Mouse (Mus musculus): ENCODE results near the gene Thbs4. TPM values are rescaled to one million over a fixed set of nuclear protein-coding genes. Genes with fewer than 3 reads are reported as not detected.

Thbs4 gene
- polyA plus RNA-seq, 1 experiment: 0.26 TPM

DNA sequence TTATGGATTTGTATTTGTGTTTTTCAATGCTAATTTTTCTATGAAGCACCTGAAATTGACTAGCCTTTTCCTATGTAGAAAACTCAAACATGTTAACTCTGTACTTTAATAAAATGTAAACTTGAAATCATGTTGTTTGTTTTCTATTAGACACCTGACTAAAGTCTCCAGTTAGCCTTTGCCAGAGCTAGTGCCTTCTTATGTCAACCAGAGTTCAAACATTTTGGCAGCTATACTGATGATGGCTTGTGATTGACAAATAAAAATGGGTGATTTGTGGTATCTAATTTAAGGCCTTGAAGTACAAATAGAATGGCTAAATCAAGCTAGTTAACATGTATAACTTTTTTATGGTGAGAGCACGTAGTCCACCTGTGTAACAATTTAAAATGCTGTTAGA, 82.8 kb downstream of the Thbs4 start:
- DNase-seq: no peak
- Histone ChIP-seq H3K27ac (ENCODE audit: insufficient read depth, low read length) (no peak overlapping the region), H3K4me3 (replicated peaks; ENCODE audit: insufficient read depth, low read depth, low read length) (no peak overlapping the region), H3K27me3 (ENCODE audit: control insufficient read depth, insufficient read depth, low read length) (no peaks in the 10 kb centered on the region), H3K4me1 (ENCODE audit: control insufficient read depth, insufficient read depth, low read length) (no peaks in the 10 kb centered on the region)
- TF ChIP-seq CTCF (IDR thresholded peaks at IDR 0.05; ENCODE audit: borderline replicate concordance, insufficient read depth, low read depth, low read length) (no peak), POLR2A (IDR thresholded peaks at IDR 0.05; ENCODE audit: borderline replicate concordance, insufficient read depth, low read length) (no peak)
- WGBS: 94% methylated on average over 1 of the region's 1 CpGs

DNA sequence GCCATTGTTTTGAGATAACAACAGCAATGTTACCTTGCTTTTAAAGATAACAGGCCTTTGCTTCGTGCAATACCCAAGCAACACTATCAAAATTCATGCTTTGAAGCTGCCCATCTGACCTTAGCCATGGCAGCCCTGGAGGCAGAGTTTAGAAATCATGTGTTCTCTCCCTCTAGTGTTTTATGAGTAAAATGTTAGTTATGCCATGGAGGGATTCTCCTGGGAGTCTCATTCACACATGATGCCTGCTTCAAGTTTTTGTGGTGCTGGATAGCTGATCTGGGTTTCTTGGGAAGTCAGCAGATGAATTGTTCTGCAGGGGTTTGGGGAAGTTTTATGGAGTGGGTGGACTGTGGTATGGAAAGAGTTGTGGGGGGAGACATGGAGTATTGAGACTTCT, 84.3 kb downstream of the Thbs4 start:
- Histone ChIP-seq H3K4me1 (ENCODE audit: control insufficient read depth, insufficient read depth, low read length) (no peaks in the 10 kb centered on the region), H3K4me3 (replicated peaks; ENCODE audit: insufficient read depth, low read depth, low read length) (no peak overlapping the region), H3K27ac (ENCODE audit: insufficient read depth, low read length) (no peak overlapping the region), H3K27me3 (ENCODE audit: control insufficient read depth, insufficient read depth, low read length) (no peaks in the 10 kb centered on the region)
- no peak for DNase-seq
- no peak for TF ChIP-seq POLR2A (IDR thresholded peaks at IDR 0.05; ENCODE audit: borderline replicate concordance, insufficient read depth, low read length)
- no peak for TF ChIP-seq CTCF (IDR thresholded peaks at IDR 0.05; ENCODE audit: borderline replicate concordance, insufficient read depth, low read depth, low read length)
- WGBS: 93% methylated on average over 1 of the region's 1 CpGs

DNA sequence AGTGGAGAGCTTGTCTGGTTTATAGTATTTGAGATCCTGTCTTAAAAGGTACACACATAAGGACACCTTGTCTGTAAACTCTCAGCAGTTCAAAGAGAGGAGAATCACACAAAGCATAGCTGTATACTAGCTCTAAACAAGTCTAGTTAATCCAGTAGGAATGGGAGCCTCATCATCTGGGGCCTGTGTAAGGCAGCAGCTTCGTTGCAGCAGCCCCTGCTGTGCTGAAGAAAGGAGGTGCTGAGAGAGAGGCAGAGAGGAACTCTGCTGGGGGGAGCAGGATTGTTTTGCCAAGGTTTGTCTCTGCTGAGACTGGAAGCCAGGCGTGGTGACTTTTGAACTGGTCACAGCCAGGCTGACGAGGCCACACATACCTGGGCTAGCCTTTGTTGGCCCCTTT, 85.1 kb downstream of the Thbs4 start:
- Histone ChIP-seq H3K4me3 (replicated peaks; ENCODE audit: insufficient read depth, low read depth, low read length) (no peak overlapping the region), H3K27ac (ENCODE audit: insufficient read depth, low read length) (no peak overlapping the region), H3K27me3 (ENCODE audit: control insufficient read depth, insufficient read depth, low read length) (no peaks in the 10 kb centered on the region), H3K4me1 (ENCODE audit: control insufficient read depth, insufficient read depth, low read length) (no peaks in the 10 kb centered on the region)
- TF ChIP-seq POLR2A (IDR thresholded peaks at IDR 0.05; ENCODE audit: borderline replicate concordance, insufficient read depth, low read length) (no peak), CTCF (IDR thresholded peaks at IDR 0.05; ENCODE audit: borderline replicate concordance, insufficient read depth, low read depth, low read length) (no peak)
- no peak for DNase-seq
- 50% methylated on average over 3 of the region's 3 CpGs for WGBS

DNA sequence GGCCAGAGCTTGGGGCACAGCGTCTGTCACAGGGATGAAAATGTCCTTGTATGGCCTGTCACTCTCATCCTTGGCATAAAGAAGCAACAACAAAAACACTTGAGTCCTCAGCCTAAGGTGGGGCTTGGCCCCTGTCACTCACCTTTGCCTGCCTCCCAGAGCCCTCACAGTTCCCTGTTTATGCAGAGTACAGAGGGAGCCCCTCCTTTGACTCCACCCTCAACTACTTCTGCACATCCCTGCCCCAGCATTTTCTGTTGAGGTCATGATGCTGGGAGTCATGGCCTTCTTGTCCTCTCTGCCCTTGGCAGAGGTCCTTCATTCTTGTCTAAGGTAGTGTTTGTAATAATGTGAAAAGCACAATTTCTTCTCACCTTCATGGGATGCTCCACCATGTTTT, 86.2 kb downstream of the Thbs4 start:
- TF ChIP-seq POLR2A (IDR thresholded peaks at IDR 0.05; ENCODE audit: borderline replicate concordance, insufficient read depth, low read length) (no peak), CTCF (IDR thresholded peaks at IDR 0.05; ENCODE audit: borderline replicate concordance, insufficient read depth, low read depth, low read length) (no peak)
- no peak overlapping the region for H3K4me3 ChIP-seq (replicated peaks; ENCODE audit: insufficient read depth, low read depth, low read length)
- 68% methylated on average over 1 of the region's 1 CpGs for WGBS
- no peak for DNase-seq
- H3K27me3 ChIP-seq (ENCODE audit: control insufficient read depth, insufficient read depth, low read length): no peaks in the 10 kb centered on the region
- H3K4me1 ChIP-seq (ENCODE audit: control insufficient read depth, insufficient read depth, low read length): no peaks in the 10 kb centered on the region
- H3K27ac ChIP-seq (ENCODE audit: insufficient read depth, low read length): no peak overlapping the region

DNA sequence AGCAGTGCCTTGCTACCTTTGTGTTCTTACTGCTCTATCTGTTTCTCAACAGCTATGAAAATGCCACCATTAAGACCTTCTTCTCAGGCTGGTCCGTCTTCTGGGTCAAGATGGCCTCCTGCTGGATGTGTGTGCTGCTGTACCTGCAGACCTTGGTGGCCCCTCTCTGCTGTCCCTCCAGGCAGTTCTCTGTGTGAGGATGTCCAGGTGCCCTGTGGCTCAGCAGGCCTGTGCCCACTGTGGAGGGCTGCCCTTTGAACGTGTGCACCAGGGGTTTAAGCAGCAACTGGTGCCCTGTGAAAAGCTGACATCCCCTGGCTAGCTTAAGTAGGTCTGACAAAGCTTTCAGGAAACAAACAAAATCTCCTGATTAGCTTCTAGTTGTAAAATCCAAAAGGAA, 86.7 kb downstream of the Thbs4 start:
- no peaks in the 10 kb centered on the region for H3K4me1 ChIP-seq (ENCODE audit: control insufficient read depth, insufficient read depth, low read length)
- no peak for DNase-seq
- no peaks in the 10 kb centered on the region for H3K27me3 ChIP-seq (ENCODE audit: control insufficient read depth, insufficient read depth, low read length)
- no peak overlapping the region for H3K27ac ChIP-seq (ENCODE audit: insufficient read depth, low read length)
- TF ChIP-seq CTCF (IDR thresholded peaks at IDR 0.05; ENCODE audit: borderline replicate concordance, insufficient read depth, low read depth, low read length) (no peak), POLR2A (IDR thresholded peaks at IDR 0.05; ENCODE audit: borderline replicate concordance, insufficient read depth, low read length) (no peak)
- 56% methylated on average over 2 of the region's 2 CpGs for WGBS
- no peak overlapping the region for H3K4me3 ChIP-seq (replicated peaks; ENCODE audit: insufficient read depth, low read depth, low read length)

DNA sequence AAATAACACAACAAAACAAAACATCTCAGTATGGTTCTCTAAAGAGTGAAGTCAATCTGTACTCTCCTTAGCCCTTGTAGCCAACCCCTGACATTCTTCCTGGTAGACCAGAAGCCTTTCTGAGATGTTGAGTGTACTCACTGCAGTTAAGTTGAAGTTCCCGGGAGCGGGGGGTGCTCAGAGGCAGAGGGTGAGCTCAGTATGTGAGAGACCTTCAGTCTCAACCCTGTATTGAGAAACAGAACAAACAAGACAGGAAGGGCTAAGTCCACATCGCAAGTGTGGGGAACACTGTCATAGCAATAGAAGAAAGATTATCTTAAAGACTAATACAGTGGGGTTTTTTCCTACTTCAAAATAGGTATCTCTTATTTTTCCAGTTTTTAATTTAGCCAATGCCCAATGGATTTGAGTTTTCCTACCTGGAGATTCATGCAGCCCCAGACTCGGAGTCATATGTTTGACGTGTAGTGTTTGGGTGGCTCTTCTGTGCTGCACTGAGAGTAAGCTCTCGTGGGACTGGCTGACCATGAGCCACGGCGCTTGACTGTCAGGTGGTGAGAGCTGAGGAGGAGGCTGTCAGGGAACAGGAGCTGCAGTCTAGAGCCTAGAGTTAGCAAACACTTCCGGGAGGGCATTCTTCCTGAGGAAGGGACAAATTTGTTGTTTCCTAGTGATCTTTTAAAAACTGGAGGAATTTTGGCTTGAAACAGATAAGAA, 88.1 kb downstream of the Thbs4 start:
- H3K27me3 ChIP-seq (ENCODE audit: control insufficient read depth, insufficient read depth, low read length): no peaks in the 10 kb centered on the region
- H3K27ac ChIP-seq (ENCODE audit: insufficient read depth, low read length): no peak overlapping the region
- 89% methylated on average over 9 of the region's 9 CpGs for WGBS
- H3K4me3 ChIP-seq (replicated peaks; ENCODE audit: insufficient read depth, low read depth, low read length): no peak overlapping the region
- no peaks in the 10 kb centered on the region for H3K4me1 ChIP-seq (ENCODE audit: control insufficient read depth, insufficient read depth, low read length)
- TF ChIP-seq POLR2A (IDR thresholded peaks at IDR 0.05; ENCODE audit: borderline replicate concordance, insufficient read depth, low read length) (no peak), CTCF (IDR thresholded peaks at IDR 0.05; ENCODE audit: borderline replicate concordance, insufficient read depth, low read depth, low read length) (no peak)
- no peak for DNase-seq

DNA sequence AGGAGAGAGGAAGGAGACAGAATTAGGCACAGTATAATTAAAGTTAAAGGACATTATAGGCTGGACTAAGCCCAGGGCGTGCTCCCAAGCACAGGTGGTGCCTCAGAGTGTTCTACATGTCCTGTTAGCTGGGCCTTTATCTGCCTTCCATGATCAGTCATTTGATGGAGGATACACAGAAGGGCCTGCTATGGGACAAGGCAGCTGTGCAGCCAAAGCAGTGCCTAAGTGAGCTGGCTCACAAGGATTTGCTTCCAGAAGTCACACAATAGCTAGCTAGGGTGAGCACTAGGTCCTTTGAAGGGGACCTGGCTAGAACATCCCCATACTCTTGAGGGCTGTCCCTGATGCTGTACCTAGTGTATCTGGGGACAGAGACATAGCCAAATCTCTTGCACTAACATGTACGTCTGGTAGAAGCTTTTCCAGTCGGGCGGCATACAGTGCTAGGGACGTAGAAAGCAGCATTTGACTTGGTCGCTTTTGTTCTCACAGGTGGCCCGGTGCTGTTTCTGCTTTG, 89.5 kb downstream of the Thbs4 start:
- no peak overlapping the region for H3K4me3 ChIP-seq (replicated peaks; ENCODE audit: insufficient read depth, low read depth, low read length)
- no peaks in the 10 kb centered on the region for H3K27me3 ChIP-seq (ENCODE audit: control insufficient read depth, insufficient read depth, low read length)
- DNase-seq: no peak
- no peak for TF ChIP-seq CTCF (IDR thresholded peaks at IDR 0.05; ENCODE audit: borderline replicate concordance, insufficient read depth, low read depth, low read length)
- TF ChIP-seq POLR2A (IDR thresholded peaks at IDR 0.05; ENCODE audit: borderline replicate concordance, insufficient read depth, low read length): no peak
- WGBS: 97% methylated on average over 7 of the region's 7 CpGs
- H3K4me1 ChIP-seq (ENCODE audit: control insufficient read depth, insufficient read depth, low read length): no peaks in the 10 kb centered on the region
- H3K27ac ChIP-seq (ENCODE audit: insufficient read depth, low read length): no peak overlapping the region

DNA sequence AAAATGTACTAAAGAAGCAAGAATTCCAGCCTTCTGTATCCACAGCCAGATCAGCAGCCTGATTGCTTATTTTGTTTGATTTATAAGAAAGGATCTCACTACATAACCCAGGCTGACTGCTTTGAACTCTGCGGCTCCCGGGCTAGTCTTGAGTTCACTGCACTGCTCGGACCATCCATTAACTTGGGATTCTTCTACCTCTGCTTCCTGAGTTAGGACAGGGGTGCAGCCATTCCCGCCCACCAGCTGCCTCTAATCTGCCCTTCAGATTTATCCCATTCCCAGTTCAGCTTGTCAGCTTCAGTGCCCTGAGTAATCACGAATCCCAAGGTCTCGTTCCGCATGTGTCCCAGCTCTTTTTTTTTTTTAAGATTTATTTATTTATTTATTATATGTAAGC, 90.4 kb downstream of the Thbs4 start:
- H3K27me3 ChIP-seq (ENCODE audit: control insufficient read depth, insufficient read depth, low read length): no peaks in the 10 kb centered on the region
- no peaks in the 10 kb centered on the region for H3K4me1 ChIP-seq (ENCODE audit: control insufficient read depth, insufficient read depth, low read length)
- TF ChIP-seq CTCF (IDR thresholded peaks at IDR 0.05; ENCODE audit: borderline replicate concordance, insufficient read depth, low read depth, low read length) (no peak), POLR2A (IDR thresholded peaks at IDR 0.05; ENCODE audit: borderline replicate concordance, insufficient read depth, low read length) (no peak)
- H3K27ac ChIP-seq (ENCODE audit: insufficient read depth, low read length): no peak overlapping the region
- WGBS: 79% methylated on average over 7 of the region's 7 CpGs
- no peak overlapping the region for H3K4me3 ChIP-seq (replicated peaks; ENCODE audit: insufficient read depth, low read depth, low read length)
- no peak for DNase-seq
